Comparison of ENCODE assay signal across 13 mouse cellular contexts in genomic region chr8:36354926-36355325, GRCm38 (mm10).
DNase-seq lines count a peak whose midpoint lies in the region; ATAC-seq lines count a peak whose summit lies in the region.
"Had no signal": no experiment of that assay in that cellular context is flagged by ENCODE, and none has a peak within 500 bp of the region (broad histone marks: within the 10 kb centered on the region; RNA-seq: fewer than 3 reads in every experiment).

No protein-coding gene starts in this region.

- no peak overlapping the region for H3K4me3 ChIP-seq in kidney, embryonic 16.5 days (ENCODE audit: low read length)
- no peak overlapping the region for H3K4me3 ChIP-seq in limb, embryonic 10.5 days
- H3K4me3 ChIP-seq: heart, embryonic 10.5 days; hindbrain, embryonic 15.5 days had no signal

- no peak for ATAC-seq in kidney, embryonic 16.5 days (ENCODE audit: low FRiP score, low TSS enrichment)

- WGBS in kidney, embryonic 16.5 days: 23% methylated on average over 3 of the region's 3 CpGs
- WGBS in limb, embryonic 10.5 days: 21% methylated on average over 3 of the region's 3 CpGs

- H3K4me2 ChIP-seq in kidney, embryonic 16.5 days (replicated peaks; ENCODE audit: low read depth, low read length): no peak overlapping the region
- H3K4me2 ChIP-seq: hindbrain, embryonic 15.5 days had no signal

- no peaks in the 10 kb centered on the region for H3K4me1 ChIP-seq in kidney, embryonic 16.5 days (ENCODE audit: insufficient read depth, low read length)
- H3K4me1 ChIP-seq in limb, embryonic 10.5 days: peaks cover 9% of the 10 kb centered on the region
- H3K4me1 ChIP-seq: hindbrain, embryonic 15.5 days had no signal

- no peak overlapping the region for H3K27ac ChIP-seq in kidney, embryonic 16.5 days (ENCODE audit: low read length)
- peak overlapping the region; percentile 53; the same call in 1 of the 2 replicates for H3K27ac ChIP-seq in limb, embryonic 10.5 days
- H3K27ac ChIP-seq: heart, embryonic 10.5 days; hindbrain, embryonic 15.5 days had no signal

- 0 out of 2 replicates have a peak overlapping the region, but pooled peaks have one; percentile 2 for H3K9ac ChIP-seq in kidney, embryonic 16.5 days (replicated peaks; ENCODE audit: low read length)
- H3K9ac ChIP-seq: hindbrain, embryonic 15.5 days had no signal

- no peaks in the 10 kb centered on the region for H3K36me3 ChIP-seq in kidney, embryonic 16.5 days (ENCODE audit: insufficient read depth, low read length)
- H3K36me3 ChIP-seq in limb, embryonic 10.5 days: no peaks in the 10 kb centered on the region
- H3K36me3 ChIP-seq: heart, embryonic 10.5 days; hindbrain, embryonic 15.5 days had no signal

- no peak for DNase-seq in kidney, adult 18-20 months
- peak; percentile 19 for DNase-seq in Muller cell, postnatal 12 days (ENCODE audit: inconsistent ontology term)
- DNase-seq in embryo, embryonic 10 days (ENCODE audit: low spot score): peak; percentile 45
- DNase-seq in limb, embryonic 10.5 days (ENCODE audit: low spot score): no peak
- no peak for DNase-seq in adrenal gland, postnatal 10 days
- no peak for DNase-seq in adrenal gland, postnatal 4 days (ENCODE audit: low spot score in 2 of 2)
- DNase-seq: cerebellum, adult 2 months; layer of hippocampus, adult 9-11 months; right cerebral cortex, postnatal 14 days; thymus, postnatal 4 days had no signal

- H3K9me3 ChIP-seq in kidney, embryonic 16.5 days (ENCODE audit: low read length): no peaks in the 10 kb centered on the region
- no peaks in the 10 kb centered on the region for H3K9me3 ChIP-seq in limb, embryonic 10.5 days (replicated peaks)
- H3K9me3 ChIP-seq: heart, embryonic 10.5 days; hindbrain, embryonic 15.5 days had no signal

- no peaks in the 10 kb centered on the region for H3K27me3 ChIP-seq in kidney, embryonic 16.5 days (ENCODE audit: insufficient read depth, low read length)
- H3K27me3 ChIP-seq in limb, embryonic 10.5 days (ENCODE audit: low read depth, poor library complexity, severe bottlenecking): no peaks in the 10 kb centered on the region
- H3K27me3 ChIP-seq: hindbrain, embryonic 15.5 days had no signal

Comparison
In these comparisons a context has a peak if more than half of its experiments do, and no peak if none do; other contexts are left out.
1. DNase-seq: peak in Muller cell, postnatal 12 days (single experiment) and embryo, embryonic 10 days (single experiment); none in kidney, adult 18-20 months (single experiment), limb, embryonic 10.5 days (single experiment), adrenal gland, postnatal 10 days (single experiment) and adrenal gland, postnatal 4 days (0 of 2).